35 mouse cellular contexts compared by ENCODE assay signal in genomic region chr3:96882061-96882849, GRCm38 (mm10). TPM values are rescaled to one million over a fixed set of nuclear protein-coding genes. Genes with fewer than 3 reads are reported as not detected.
DNase-seq lines count a peak whose midpoint lies in the region; TF ChIP-seq lines count a peak whose summit lies in the region.
"Had no signal": no experiment of that assay in that cellular context is flagged by ENCODE, and none has a peak within 500 bp of the region (broad histone marks: within the 10 kb centered on the region; RNA-seq: fewer than 3 reads in every experiment).

No protein-coding gene starts in this region.

- TF ChIP-seq CTCF in olfactory bulb, adult 2 months (IDR thresholded peaks at IDR 0.05; ENCODE audit: insufficient read depth, low read depth, low read length), result no peak

- WGBS in olfactory bulb, adult 2 months, result 91% methylated on average over 14 of the region's 14 CpGs

- H3K4me3 ChIP-seq in olfactory bulb, adult 2 months (ENCODE audit: insufficient read depth, low read depth, low read length), result no peak overlapping the region
- H3K4me3 ChIP-seq: forebrain, embryonic 13.5 days; heart, embryonic 12.5 days; intestine, embryonic 15.5 days; neural tube, embryonic 15.5 days had no signal

- TF ChIP-seq POLR2A in olfactory bulb, adult 2 months (IDR thresholded peaks at IDR 0.05; ENCODE audit: insufficient read depth, low read depth, low read length), result no peak

- H3K4me1 ChIP-seq in olfactory bulb, adult 2 months (ENCODE audit: control insufficient read depth, insufficient read depth, low read length), result peaks cover 6% of the 10 kb centered on the region; the same call in 1 of the 2 replicates
- H3K4me1 ChIP-seq: forebrain, embryonic 13.5 days; heart, embryonic 12.5 days; intestine, embryonic 15.5 days; neural tube, embryonic 15.5 days had no signal

- peak overlapping the region; percentile 86 for H3K27ac ChIP-seq in olfactory bulb, adult 2 months (ENCODE audit: insufficient read depth, low read depth, low read length)
- H3K27ac ChIP-seq: forebrain, embryonic 13.5 days; hindbrain, embryonic 14.5 days; intestine, embryonic 15.5 days; liver, embryonic 14.5 days; neural tube, embryonic 15.5 days had no signal

- DNase-seq in CD4-positive helper T cell, adult 2 months (ENCODE audit: low read depth, low spot score), result peak; percentile 80
- peak; percentile 56 for DNase-seq in CD4-positive, CD25-positive, alpha-beta regulatory T cell, adult 2 months (ENCODE audit: low read depth, low spot score)
- peak; percentile 72 for DNase-seq in induced T-regulatory cell, adult 2 months (ENCODE audit: low read depth)
- DNase-seq in thymus, adult 18-20 months, result no peak
- no peak for DNase-seq in left cerebral cortex, postnatal 25 days (ENCODE audit: low spot score in 2 of 2)
- DNase-seq: adrenal gland, adult 2 months; adrenal gland, postnatal 36 days; B cell, adult 2 months; cerebellum, postnatal 36 days; gastrocnemius, postnatal 14 days; kidney, adult 2 months; kidney, postnatal 36 days; layer of hippocampus, postnatal 36 days; liver; lung, embryonic 14.5 days; lung, postnatal 14 days; right cerebral cortex, postnatal 25 days had no signal

- intact Hi-C loops in left cerebral cortex, postnatal 25 days (cut with DNase I), result no loop called here

RNA-seq across cellular contexts. Expression of gene Gja5, which starts 22.2 kb away (rescaled TPM):
- polyA plus RNA-seq in olfactory bulb, adult 2 months (2012; ENCODE audit: insufficient read depth, insufficient read length, low replicate concordance, missing spikeins), result not detected in 2 replicates
- 1 to 10 TPM; 1.2 to 2.3 TPM for total RNA-seq in left cerebral cortex, postnatal 25 days (2021)
- total RNA-seq: hematopoietic stem cell, adult 5-6 weeks; megakaryocyte progenitor cell, adult 5-6 weeks had no signal

RNA-seq across cellular contexts. Expression of gene Gpr89, which starts 22.9 kb away (rescaled TPM):
- polyA plus RNA-seq in olfactory bulb, adult 2 months (2012; ENCODE audit: insufficient read depth, insufficient read length, low replicate concordance, missing spikeins), result not detected in 2 replicates
- total RNA-seq in left cerebral cortex, postnatal 25 days (2021), result 10 to 100 TPM; 44.6 to 46.3 TPM

RNA-seq across cellular contexts. Expression of gene Gja8, which starts 43.6 kb away (rescaled TPM):
- polyA plus RNA-seq in olfactory bulb, adult 2 months (2012; ENCODE audit: insufficient read depth, insufficient read length, low replicate concordance, missing spikeins), result not detected in 2 replicates
- total RNA-seq in left cerebral cortex, postnatal 25 days (2021), result not detected
- total RNA-seq: adrenal gland, adult 2 months; adrenal gland, postnatal 36 days; gastrocnemius, postnatal 14 days; granulocyte monocyte progenitor cell, adult 5-6 weeks; hematopoietic stem cell, adult 5-6 weeks; layer of hippocampus, postnatal 36 days; megakaryocyte progenitor cell, adult 5-6 weeks had no signal
- polyA plus RNA-seq: adrenal gland, adult 2 months; brain, embryonic 14.5 days; cerebellum, adult 2 months; forebrain, embryonic 13.5 days; heart, embryonic 12.5 days; heart, postnatal 0 days; hindbrain, embryonic 14.5 days; kidney, adult 2 months; limb, embryonic 11.5 days; liver, embryonic 14.5 days; lung, embryonic 14.5 days; midbrain, embryonic 11.5 days; stomach, embryonic 14.5 days had no signal

RNA-seq across cellular contexts. Expression of gene Cd160, which starts 53.1 kb away (rescaled TPM):
- polyA plus RNA-seq in olfactory bulb, adult 2 months (2012; ENCODE audit: insufficient read depth, insufficient read length, low replicate concordance, missing spikeins), result not detected in 2 replicates
- not detected for total RNA-seq in left cerebral cortex, postnatal 25 days (2021)
- total RNA-seq: adrenal gland, adult 2 months; gastrocnemius, postnatal 14 days; layer of hippocampus, postnatal 36 days had no signal
- polyA plus RNA-seq: brain, embryonic 14.5 days; cerebellum, adult 2 months; embryonic facial prominence, embryonic 11.5 days; heart, embryonic 12.5 days; heart, postnatal 0 days; testis, adult 2 months had no signal

RNA-seq across cellular contexts. Expression of gene Pdzk1, which starts 53.2 kb away (rescaled TPM):
- polyA plus RNA-seq in olfactory bulb, adult 2 months (2012; ENCODE audit: insufficient read depth, insufficient read length, low replicate concordance, missing spikeins), result not detected in 2 replicates
- total RNA-seq in left cerebral cortex, postnatal 25 days (2021), result under 1 TPM; 0.50 to 0.53 TPM
- total RNA-seq: adrenal gland, postnatal 36 days; gastrocnemius, postnatal 14 days; granulocyte monocyte progenitor cell, adult 5-6 weeks; megakaryocyte progenitor cell, adult 5-6 weeks had no signal
- polyA plus RNA-seq: adrenal gland, adult 2 months; embryonic facial prominence, embryonic 11.5 days; forebrain, embryonic 13.5 days; limb, embryonic 11.5 days; stomach, embryonic 14.5 days had no signal

Comparison
In these comparisons a context has a peak if more than half of its experiments do, and no peak if none do; other contexts are left out.
1. DNase-seq: peak in CD4-positive helper T cell, adult 2 months (single experiment), CD4-positive, CD25-positive, alpha-beta regulatory T cell, adult 2 months (single experiment) and induced T-regulatory cell, adult 2 months (single experiment); none in thymus, adult 18-20 months (0 of 2) and left cerebral cortex, postnatal 25 days (0 of 2).